Mouse (Mus musculus) testis, postnatal 10 days (tissue): ENCODE results near the gene Parg.
"Not testable (repeated sequence)": the region's sequence is repeated elsewhere in the genome, so short reads cannot be mapped to it uniquely, and the experiment has no call there.

Experiments
- DNase-seq: peaks from one replicate; pipeline ENCODE4 v3.0.0; 2021; ENCODE audit warnings: low spot score

Parg gene

DNA sequence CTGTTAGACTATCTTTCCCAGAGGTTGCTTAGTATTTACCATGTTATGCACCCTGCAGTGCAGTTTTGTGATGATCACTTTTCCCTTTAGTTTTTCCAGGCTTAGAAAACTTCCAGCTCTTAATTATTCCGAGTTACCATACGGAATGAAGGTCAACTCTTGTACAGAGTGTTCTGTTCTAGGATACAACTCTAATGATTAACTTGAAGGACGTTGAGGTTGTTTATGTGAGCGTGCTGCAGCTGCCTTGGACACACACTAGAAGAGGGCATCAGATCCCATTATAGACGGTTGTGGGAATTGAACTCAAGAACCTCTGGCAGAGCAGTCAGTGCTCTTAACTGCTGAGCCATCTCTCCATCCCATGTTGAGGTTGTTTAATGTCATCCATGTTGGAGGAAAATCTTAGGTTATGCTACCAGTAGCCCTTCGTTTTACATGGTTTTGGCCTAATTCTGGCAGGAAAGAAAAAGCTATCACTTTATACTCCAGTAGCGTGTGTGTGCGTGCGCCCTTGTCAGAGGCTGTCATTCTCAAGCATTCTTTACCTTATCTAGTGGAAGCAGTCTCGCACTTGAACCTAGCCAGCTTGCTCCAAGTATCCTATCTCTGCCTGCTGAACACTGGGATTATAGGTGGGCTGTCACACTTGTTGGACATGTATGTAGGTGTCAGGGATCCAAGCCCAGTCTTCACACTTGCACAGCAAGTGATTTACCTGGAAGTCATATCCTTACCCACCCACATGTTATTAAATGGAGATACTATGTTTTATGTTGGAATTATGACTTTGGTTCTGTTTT, 22.2 kb upstream of the Parg start:
- no peak for DNase-seq

DNA sequence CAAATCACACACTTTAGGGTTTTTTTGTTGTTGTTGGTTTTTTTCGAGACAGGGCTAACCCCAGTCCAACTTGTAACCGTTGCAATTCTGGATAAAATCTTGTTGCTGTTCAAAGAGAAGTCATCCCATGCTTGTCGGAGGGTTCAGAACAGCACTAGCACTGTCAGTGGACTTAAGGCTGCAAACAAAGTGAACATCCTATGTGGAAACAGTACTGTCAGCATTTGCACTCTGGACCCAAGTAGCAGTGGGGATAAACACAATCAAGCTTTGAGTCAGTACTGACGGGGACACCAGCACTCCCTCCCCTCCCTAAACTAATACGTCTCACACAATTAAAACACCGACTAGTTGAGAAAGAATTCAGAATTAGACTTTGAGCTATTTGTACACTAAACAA, 20.9 kb upstream of the Parg start:
- DNase-seq: no peak

DNA sequence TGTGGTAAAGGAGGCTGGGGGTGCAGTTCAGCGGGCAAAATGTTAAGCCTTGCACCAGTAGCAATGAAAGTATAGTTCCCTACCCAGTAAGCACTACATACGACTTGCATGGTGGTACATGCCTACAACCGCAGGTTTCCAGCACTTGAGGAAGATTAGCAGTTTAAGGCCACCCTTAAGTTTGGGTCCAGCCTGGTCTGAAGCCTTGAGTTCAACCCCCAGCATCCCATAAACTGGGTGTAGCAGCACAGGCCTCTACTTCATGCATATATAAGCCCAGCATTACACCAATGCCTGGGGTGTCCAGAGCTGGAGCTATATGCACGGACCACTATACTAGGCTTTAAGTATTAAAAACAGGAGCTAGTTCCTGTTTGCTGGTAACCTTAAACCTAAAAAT, 17.9 kb upstream of the Parg start:
- no peak for DNase-seq

DNA sequence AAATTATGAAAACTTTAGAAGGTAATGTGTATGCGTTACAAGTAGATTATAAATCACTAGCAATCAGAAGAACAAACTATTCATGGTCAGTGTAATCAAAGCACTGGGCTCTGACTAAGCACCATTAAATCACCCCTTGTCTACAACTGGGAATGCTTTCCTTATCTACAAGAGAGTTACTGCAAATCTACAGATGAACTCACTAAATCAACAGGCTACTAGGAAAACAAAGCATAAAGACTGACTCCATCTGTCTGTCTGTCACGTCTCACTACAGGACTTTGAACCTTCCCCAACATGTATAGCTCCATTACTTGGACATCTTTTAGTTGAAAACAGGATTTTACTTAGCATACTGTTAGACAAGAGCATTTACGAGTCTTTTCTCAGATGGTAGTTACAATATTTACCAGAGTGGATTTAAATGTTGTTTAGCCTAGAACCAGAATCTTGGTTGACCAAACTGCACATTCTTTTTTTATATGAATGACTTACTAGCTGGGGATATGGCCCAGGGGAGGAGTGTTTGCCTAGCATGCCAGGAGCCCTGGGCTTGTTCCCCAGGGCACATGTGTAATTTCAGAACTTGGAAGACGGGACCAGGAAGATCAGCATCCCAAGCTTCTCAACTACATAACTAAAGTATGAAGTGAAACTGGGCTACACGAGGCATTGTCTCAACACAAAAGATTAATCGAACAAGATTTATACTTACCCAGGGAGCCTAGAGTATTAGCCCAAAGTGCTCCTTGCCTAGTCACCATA, 10.9 kb upstream of the Parg start:
- DNase-seq: no peak

DNA sequence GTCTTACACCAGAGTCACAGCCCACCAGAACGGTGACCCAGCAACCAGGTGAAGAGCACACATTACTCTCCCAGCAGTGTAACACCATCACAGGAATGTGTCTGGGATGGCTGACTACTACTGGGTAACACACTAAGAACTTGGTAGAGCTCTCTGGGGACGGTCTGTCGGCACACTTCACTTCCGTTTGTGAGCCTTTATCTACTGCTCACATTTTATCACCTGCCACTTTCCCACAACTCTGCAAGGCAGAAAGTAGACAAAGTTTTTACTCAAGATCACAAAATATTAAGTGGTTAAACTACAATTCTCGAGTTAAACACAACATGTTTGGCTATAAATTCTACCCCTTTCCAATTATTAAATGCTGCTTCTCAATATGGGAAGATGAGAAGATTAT, 9.8 kb upstream of the Parg start:
- DNase-seq: no peak

DNA sequence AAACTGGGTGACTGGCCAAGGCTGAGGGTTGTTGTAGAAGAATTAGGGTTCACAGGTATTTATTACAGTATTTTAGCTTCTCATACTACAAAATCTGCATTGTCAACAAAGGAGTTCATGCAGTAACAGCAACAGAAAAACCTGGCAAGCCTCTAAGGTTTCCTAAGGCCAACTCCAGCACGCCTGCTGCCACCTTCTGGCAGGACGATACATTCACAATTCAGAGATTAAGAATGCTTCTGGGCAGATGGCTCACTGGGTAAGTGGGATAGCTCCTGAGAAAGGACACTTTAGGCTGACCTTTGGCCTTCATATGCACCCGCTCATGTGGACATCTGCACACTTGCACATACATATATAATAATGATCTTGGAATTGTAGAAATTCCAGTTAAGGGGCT, 9.3 kb upstream of the Parg start:
- DNase-seq: peak; percentile 73

DNA sequence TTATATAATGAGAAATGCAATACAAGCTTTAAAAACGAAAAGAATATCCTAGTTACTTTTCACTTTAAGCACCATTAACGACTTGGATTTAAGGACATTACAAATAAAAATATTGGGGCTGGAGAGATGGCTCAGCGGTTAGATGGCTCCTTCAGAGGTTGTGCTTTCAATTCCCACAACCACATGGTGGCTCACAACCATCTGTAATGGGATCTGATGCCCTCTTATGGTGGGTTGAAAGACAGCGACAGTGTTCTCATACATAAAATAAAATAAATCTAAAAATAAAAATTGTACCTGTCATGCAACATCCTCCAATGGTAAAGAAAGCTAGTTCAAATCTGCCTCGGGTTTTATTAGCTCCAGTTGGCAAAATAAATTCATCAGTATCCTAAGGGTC, 8.2 kb upstream of the Parg start:
- DNase-seq: not testable (repeated sequence)

DNA sequence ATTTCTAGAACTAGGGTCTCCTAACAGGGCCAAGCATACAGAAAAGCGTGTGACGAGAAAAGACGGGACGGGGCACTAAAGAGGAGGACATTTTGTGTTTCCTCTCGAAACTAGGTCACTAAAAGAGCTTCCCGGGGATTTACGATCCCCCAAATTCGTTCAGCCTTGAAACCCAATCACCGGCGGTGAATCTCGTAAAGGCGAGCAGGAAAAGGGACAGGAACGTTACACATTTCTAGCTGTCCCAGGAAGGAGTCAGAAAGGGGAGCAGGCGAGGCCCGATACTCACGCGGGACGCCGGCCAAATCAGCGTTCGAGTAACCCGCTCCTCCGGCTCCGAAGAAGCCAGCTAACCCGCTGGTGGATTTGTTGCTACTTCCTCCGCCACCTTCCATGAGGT, 395 bp upstream of the Parg start:
- peak; percentile 72 for DNase-seq

DNA sequence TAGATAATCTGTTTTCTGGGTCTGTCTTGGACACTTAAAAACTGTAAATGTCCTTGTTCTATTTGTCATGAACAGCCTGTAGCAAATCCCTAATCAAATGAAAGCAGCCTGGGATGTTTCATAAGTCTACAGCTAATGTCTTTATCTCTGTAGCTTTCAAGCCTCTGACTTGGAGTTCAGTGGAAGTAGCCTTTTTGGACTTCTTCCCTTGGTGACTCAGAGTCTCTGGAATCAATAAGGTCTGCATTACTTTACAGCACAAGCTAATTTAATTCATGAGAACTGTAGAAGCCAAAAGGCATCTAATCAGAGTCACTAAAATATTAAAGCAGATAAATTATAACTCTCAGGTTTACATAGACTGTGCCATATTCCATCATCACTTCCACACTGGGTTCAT, 24.9 kb downstream of the Parg start:
- DNase-seq: no peak

DNA sequence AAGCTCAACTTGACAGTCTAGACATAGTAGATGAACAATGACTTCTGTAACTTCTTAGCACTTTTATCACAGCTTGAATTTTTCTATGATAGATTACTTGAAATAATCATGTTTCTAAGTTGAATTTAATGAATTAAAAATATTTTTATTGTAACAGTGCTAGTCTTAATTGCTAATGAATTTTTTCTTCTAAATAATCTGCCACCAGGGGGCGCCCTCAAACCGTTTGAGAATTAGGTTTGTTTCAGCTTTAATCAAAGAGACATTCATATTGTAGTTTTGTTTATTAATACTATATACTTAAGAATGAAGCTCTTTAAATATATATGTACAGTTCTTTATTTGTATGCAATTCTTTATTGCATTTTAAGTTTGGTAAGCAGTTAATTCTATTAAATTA, 27.2 kb downstream of the Parg start:
- DNase-seq: peak; percentile 80

DNA sequence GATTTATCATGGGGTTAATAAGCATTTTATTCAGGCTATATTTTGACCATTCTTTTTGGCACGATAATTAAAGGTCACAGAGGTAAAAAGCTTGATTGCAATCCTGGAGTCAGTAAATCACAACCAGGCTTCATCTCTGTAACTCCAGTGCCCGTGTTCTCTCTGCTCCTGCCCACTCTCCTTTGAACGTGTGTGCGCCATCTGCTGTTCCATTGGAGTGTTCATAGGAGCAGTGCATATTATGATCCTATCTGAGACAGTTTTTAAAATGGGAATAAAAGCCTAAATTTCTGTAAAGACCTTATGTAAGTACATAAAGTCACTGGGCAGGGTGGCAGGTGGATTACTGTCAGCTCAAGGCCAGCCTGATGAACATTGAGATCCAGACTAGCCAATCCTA, 40.7 kb downstream of the Parg start:
- no peak for DNase-seq

DNA sequence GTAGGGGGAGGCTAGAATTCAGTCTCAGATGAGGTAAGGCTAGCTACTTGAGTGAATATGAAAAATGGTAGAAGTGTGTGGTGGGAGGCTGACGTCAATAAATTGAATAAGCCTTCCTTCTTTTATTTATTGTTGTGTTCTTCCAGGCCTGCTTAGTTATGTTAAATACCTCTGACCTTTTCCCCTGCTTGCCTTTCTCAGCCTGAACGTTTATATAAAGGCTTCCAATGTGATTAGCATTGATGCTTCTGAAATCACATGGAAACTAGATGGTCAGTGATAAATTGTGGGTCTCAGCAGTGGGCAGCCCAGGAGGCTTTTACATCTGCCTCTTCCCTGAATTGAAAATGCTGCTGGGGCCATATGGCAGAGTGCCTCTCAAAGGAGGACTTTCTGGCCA, 44.3 kb downstream of the Parg start:
- DNase-seq: no peak

DNA sequence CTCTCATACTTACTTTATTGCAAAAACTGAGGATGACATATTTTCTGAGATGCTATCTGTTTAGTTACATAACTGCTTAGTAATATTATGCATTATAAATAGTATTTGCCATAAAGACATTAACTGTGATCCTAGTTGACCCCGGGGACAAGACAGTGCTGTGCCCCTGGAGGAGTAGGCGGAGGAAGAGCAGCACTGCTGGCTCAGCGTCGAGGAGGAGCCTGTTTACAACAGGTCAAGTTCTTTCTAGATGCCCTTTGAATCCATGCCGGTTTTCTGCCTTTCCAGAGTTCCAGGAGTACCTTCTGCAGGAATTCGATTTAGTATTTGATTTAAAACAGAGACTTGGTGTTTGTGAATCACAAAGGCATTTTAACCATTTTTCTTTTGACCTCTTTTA, 47.9 kb downstream of the Parg start:
- DNase-seq: no peak

DNA sequence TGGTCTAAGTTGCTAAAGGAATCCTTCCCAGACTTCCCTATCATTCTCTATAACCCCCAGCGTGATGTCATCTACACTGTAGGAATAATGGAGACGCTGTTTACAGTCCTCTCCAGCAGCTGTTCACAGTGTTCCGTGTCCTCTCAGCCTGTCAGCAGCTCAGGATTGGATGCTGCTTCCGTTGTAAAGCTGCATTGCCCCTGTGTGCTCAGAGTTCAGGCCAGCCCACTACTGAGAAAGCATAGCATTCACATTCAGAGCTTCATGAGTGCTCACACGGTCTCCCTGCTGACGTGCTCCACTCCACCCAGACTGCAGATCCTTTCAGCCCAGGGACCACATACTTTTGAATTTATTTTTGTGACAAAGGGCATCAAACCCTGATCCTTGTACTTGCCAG, 59.1 kb downstream of the Parg start:
- DNase-seq: no peak

DNA sequence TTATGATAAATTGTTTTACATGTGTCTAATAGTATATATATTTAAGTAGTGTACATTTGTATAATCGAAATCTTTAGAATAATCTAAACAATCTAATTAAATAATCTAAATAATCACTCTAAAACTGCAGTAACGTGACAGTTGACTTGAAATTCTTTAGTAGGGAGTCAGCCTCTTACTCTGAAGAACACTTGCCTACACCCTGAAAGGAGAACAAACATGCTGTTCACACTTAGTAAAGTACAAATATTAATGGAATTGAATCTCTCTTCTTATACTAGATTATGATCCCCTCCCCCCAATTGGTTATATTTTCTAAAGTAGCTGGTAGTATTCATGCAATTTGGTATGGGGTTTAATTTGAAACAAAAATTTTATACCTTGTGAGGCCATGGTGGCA, 60.0 kb downstream of the Parg start:
- no peak for DNase-seq

DNA sequence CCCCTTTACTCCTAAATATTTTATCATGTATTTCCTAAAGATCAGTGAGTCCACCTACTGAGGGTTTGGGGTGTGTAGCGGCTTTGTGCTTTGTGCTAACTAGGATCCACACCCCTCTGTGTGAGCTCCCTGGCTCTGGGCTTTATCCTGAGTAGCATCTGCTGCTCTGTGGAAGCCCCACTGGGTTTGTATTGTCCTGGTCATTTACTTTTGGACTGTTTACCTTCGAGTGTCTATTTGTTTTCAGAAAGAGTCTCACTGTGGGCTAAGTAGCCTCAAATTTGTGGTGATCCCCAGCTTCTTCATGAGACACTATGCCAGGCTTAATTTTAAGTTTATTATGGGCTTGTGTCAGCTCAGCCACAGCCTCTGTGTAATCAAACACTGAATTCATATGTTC, 67.2 kb downstream of the Parg start:
- DNase-seq: no peak

DNA sequence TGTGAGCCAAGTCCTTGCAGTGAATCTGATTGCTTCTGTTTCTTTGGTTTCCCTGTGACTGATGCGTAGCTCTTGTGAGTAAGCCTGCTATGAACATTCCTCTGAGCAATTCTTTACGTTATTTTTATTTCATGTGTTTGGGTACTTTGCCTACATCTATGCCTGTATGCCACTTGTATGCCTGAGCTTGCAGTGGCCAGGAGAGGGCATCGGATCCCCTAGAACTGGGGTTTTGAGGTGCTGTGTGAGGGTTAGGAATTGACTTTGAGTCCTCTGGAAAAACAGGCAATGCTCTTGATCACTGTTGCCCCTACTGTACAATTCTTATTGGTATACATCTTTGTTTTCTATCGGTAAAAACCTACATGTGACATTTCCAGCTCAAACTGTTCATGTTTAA, 67.8 kb downstream of the Parg start:
- no peak for DNase-seq

DNA sequence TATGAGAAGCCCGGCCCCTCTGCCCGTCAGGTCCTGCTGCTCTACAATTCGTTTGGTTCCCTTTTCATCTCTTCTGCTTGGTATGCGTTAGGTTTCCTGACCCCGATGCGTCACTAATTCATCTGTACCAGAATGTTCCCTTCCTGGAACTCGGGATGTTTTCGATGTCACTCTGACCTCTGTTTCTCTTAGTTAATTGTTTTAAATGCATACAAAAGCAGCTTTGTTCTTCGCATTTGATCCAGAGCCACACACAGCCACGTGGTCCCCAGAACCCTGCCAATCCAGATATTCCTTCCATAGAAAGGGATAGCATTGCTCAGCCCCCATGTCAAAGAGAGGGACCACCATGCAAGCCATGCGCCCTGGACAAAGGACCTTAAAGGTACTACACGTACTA, 99.9 kb downstream of the Parg start:
- DNase-seq: no peak

DNA sequence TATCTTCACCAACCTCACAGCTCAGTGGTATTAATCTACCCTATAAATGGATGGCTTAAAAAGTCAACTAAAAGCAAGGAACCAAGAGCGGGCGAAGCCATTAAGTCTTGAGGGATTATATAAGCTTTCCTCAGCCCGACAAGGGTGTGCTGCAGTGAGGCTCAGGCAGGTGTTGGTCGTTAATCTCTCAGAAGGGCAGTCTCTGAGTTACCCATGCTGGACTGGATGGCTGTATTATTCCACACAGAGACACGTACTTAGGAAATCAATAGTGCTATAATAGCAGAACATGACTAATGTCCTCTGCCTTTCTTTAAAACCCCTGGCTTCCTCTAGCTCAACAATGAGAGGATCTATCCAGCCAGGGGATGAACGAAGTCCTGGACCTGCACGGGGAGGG, 100.7 kb downstream of the Parg start:
- no peak for DNase-seq

DNA sequence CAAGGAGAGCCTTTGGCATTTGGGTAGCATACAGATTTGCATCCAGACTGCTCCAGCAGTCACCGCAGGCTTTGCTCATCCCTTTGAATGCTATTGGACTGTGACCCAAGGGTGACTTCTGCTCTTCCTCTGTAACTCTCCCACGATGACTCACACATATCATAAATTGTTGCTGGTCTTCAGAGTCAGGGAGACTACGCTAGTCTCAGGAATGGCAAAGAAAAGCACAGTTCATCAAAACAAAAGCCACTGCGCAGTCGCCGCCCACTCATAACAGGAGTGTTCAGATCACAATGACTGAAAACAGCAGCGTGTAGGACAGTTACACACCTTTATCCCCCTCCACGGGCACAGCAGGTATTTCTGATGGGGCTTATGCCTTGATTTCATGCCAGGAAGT, 103.2 kb downstream of the Parg start:
- DNase-seq: no peak

DNA sequence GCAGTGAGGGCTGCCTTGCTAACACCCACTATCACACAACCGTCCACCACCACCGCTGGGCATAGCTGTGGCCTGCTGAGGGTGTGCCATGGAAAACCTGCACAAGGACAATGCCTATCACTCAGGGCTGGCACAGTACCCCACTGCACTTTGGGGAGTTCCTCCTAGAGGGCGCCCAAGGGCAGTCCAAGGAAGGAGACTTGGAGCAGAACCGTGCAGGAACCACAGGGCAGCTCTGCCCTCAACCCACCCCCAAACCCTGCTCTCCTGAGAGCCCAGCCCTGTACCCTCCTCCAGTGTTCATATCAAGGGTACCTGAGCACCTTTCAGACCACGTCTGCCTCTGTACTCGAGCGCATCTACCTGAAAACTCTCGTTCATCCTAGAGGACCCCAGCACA, 108.1 kb downstream of the Parg start:
- DNase-seq: peak; percentile 83

DNA sequence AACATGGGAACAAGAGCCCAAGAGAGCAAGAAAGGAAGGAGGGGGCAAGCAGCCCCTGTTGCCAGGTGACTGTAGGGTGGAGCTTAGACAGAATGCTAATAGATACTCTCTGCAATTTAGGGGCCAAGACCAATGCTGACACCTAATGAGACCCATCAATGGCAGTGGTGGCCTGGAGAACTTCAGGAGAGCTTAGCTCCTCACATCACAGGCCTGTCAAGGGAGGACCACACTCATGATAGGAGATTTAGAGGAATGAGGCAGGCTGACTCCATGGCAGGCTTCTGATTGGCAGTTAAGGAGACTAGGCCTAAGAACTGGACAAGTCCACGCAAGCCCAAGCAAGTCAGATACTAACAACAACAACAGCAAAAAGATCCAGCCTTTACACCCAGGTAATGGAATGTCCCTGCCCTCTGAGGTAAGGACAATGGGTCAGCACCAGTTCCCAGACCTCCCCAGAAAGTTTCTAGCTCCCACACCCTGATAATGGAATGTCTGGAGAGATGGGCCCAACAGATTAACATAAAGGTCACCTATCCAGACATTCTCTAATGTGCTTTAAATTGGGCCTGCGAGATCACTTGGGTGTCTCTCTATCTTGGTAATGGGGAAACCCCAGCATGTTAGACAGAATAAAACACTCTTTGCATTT, 109.8 kb downstream of the Parg start:
- DNase-seq: no peak

DNA sequence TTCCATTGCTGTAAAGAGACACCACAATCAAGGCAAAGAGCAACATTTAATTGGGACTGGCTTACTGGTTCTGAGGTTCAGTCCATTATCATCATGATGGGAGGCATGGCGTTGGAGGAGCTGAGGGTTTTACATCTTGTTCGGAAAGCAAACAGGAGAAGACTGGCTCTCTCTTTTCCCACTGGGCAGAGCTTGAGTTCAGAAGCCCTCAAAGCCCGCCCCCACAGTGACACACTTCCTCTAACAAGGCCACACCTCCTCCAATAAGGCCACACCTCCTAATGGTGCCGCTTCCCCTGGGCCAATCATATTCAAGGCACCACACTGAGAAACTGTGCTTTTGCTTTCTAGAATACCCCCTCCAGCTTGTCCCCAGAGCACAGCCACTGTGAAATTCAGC, 116.1 kb downstream of the Parg start:
- DNase-seq: no peak
